In the genomic region with DNA sequence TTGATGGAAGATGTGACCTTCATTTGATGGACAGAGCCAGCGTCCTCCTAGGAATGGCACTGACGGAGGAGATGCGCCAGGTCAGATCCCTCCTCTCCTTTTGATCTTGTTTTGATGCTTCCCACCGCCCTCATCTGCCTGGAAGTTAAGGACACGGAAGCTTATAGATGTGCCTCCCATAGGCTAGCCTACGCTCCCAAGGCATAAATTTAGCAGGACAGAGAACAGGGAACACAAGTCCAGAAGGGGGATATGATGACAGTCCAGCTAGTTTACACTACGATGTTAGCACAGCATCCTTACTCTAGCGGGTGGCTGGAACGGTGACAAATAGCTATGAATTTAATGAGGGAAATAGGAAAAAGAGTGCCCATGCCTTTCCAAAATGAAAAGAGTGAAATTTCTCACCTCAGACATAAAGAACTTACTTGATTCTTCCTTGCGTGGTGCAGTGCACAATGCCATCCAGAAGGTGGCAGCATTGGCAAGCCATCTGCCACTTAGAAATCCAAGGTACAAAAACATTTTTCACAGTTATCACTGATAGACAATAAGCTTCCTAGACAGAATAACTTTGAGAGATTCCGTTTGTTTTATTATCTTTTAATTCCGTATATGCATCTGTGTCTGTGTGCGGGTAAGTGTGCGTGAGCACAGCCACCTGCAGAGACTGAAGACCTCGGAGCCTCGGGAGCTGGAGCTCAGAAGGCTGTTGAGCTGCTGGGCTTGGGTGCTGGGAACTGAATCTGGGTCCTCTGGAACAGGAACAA, we compare ENCODE assay signal across 8 mouse cellular contexts. TPM values are rescaled to one million over a fixed set of nuclear protein-coding genes. Genes with fewer than 3 reads are reported as not detected.
DNase-seq lines count a peak whose midpoint lies in the region; ATAC-seq and TF ChIP-seq lines count a peak whose summit lies in the region.

No protein-coding gene starts in this region.

- H3K79me2 ChIP-seq in heart, adult 2 months (replicated peaks; ENCODE audit: control insufficient read depth, insufficient read depth, low read length) = no peaks in the 10 kb centered on the region

- DNase-seq in heart, adult 2 months = peak; percentile 55 to 73
- DNase-seq in heart, postnatal 25 days (ENCODE audit: low spot score) = no peak
- DNase-seq in Patski (ENCODE audit: low read depth, low spot score) = peak; percentile 19
- DNase-seq in cerebellum, postnatal 14 days = peak; percentile 76 to 77
- DNase-seq in gastrocnemius, postnatal 36 days = peak; percentile 14 to 51
- peak; percentile 27 for DNase-seq in layer of hippocampus, adult 9-11 months
- DNase-seq in spleen, adult 2 months (ENCODE audit: low read depth in 1 of 2, low spot score in 2 of 2) = peak; percentile 47 to 61

- no peak for TF ChIP-seq POLR2A in heart, adult 2 months (IDR thresholded peaks at IDR 0.05; ENCODE audit: insufficient read depth, low read depth, low read length)
- no peak for TF ChIP-seq POLR2A in spleen, adult 2 months (IDR thresholded peaks at IDR 0.05; ENCODE audit: low read depth, low read length)

- ATAC-seq in Patski = peak; percentile 45
- peak; percentile 64 for ATAC-seq in megakaryocyte-erythroid progenitor cell, adult 5-6 weeks (replicated peaks; ENCODE audit: low FRiP score, low TSS enrichment, poor library complexity, severe bottlenecking)

- POLR2A ChIA-PET in Patski (lab: Charles Lee) = interaction anchor here (0.8 to 1.7 kb wide), 2 partner anchors 97 to 140 kb away, joined by 3 to 4 read pairs; no protein-coding TSS in a partner anchor

- no peak overlapping the region for H3K27ac ChIP-seq in heart, adult 2 months
- H3K27ac ChIP-seq in spleen, adult 2 months (ENCODE audit: insufficient read depth, low read length) = no peak overlapping the region

- peak; percentile 95 for TF ChIP-seq EP300 in heart, adult 2 months (IDR thresholded peaks at IDR 0.05; ENCODE audit: insufficient read depth, low read depth, low read length)

- TF ChIP-seq CTCF in heart, adult 2 months (IDR thresholded peaks at IDR 0.05) = peak; percentile 100; the same call in 1 of the 2 replicates
- TF ChIP-seq CTCF in Patski (IDR thresholded peaks at IDR 0.05) = peak; percentile 96
- peak; percentile 89; the same call in 1 of the 2 replicates for TF ChIP-seq CTCF in spleen, adult 2 months (IDR thresholded peaks at IDR 0.05; ENCODE audit: extremely low read depth, insufficient read depth, insufficient read length, insufficient replicate concordance)

- no peak overlapping the region for H3K4me3 ChIP-seq in heart, adult 2 months
- H3K4me3 ChIP-seq in spleen, adult 2 months (ENCODE audit: extremely low read depth, insufficient read depth, insufficient read length) = no peak overlapping the region

- no peak overlapping the region for H3K9ac ChIP-seq in heart, adult 2 months (ENCODE audit: low read depth, low read length)

- H3K4me1 ChIP-seq in heart, adult 2 months (ENCODE audit: control insufficient read depth, insufficient read depth, low read length) = no peaks in the 10 kb centered on the region
- no peaks in the 10 kb centered on the region for H3K4me1 ChIP-seq in spleen, adult 2 months (ENCODE audit: control insufficient read depth, insufficient read depth, insufficient read length)

- in situ Hi-C loops in Patski (cut with MboI; ENCODE audit: low pct_unique_long_range_greater_than_20kb) = loop anchor here (5.0 to 25.0 kb wide), 3 partner anchors 135 to 565 kb away; no protein-coding TSS in a partner anchor

- no peaks in the 10 kb centered on the region for H3K36me3 ChIP-seq in heart, adult 2 months (ENCODE audit: control insufficient read depth, insufficient read depth, low read length)
- no peaks in the 10 kb centered on the region for H3K36me3 ChIP-seq in spleen, adult 2 months (ENCODE audit: control insufficient read depth, insufficient read depth, low read length)

- intact Hi-C loops in heart, adult 2 months (cut with DNase I) = loop anchor here (1.0 to 5.0 kb wide), 6 partner anchors 45 to 321 kb away; no protein-coding TSS in a partner anchor
- intact Hi-C loops in heart, postnatal 25 days (cut with DNase I) = loop anchor here (1.0 to 5.0 kb wide), 6 partner anchors 43 to 320 kb away; no protein-coding TSS in a partner anchor
- intact Hi-C loops in gastrocnemius, postnatal 36 days (cut with DNase I) = loop anchor here (1.0 to 10.0 kb wide), 5 partner anchors 45 to 300 kb away; no protein-coding TSS in a partner anchor

- CTCF ChIA-PET in Patski (lab: Charles Lee) = interaction anchor here (0.6 to 4.6 kb wide), 35 partner anchors 9 to 950 kb away, joined by 3 to 58 read pairs (median 4); partner anchors contain the start of gene Hist4h4

- no peaks in the 10 kb centered on the region for H3K27me3 ChIP-seq in heart, adult 2 months (ENCODE audit: control insufficient read depth, insufficient read depth, low read length)
- no peaks in the 10 kb centered on the region for H3K27me3 ChIP-seq in Patski
- H3K27me3 ChIP-seq in spleen, adult 2 months (ENCODE audit: control insufficient read depth, insufficient read depth, low read length) = no peaks in the 10 kb centered on the region

- 59% methylated on average over 16 of the region's 16 CpGs for WGBS in heart, adult 2 months
- 68% methylated on average over 16 of the region's 16 CpGs for WGBS in spleen, adult 2 months

RNA-seq across cellular contexts. Expression of gene E330021D16Rik, which starts 6.9 kb away (rescaled TPM):
- total RNA-seq in heart, adult 2 months (2021) = not detected
- not detected in 2 replicates for polyA plus RNA-seq in heart, adult 2 months (2012; rRNA removed)
- total RNA-seq in heart, postnatal 25 days (2021) = not detected
- not detected for polyA plus RNA-seq in Patski (2021)
- not detected for total RNA-seq in gastrocnemius, postnatal 36 days (2021)
- total RNA-seq in megakaryocyte-erythroid progenitor cell, adult 5-6 weeks (2014; fragmentation: Nextera tagmentation) = not detected in 2 replicates
- total RNA-seq in megakaryocyte-erythroid progenitor cell, adult 5-6 weeks (2017) = not detected in 2 replicates
- 0.14 TPM in 1 of 2 replicates, not detected in the other for polyA plus RNA-seq in spleen, adult 2 months (2012; rRNA removed)
